Mouse (Mus musculus) hindbrain, postnatal 0 days (tissue): ENCODE results near the gene Gja1. TPM values are rescaled to one million over a fixed set of nuclear protein-coding genes. Genes with fewer than 3 reads are reported as not detected.

Experiments used
- ATAC-seq: fragments of 200-750 bp; cut with Nextera tagmentation; 2 replicates; pipeline ENCODE4 v1.8.0; 2017; ENCODE audit warnings: mild to moderate bottlenecking, moderate TSS enrichment, moderate library complexity
- DNase-seq: peaks from one replicate; pipeline ENCODE4 v3.0.0-alpha.2; 2015; ENCODE audit warnings: low spot score
- H3K27ac ChIP-seq: fragments of 300-500 bp; sonication (generic); 2 replicates; pipeline ENCODE4 v1.5.1; 2014; ENCODE audit warnings: mild to moderate bottlenecking
- H3K27me3 ChIP-seq: fragments of 300-500 bp; sonication (generic); 2 replicates; pipeline ENCODE4 v1.6.1; 2014; ENCODE audit warnings: low read length, mixed read lengths; ENCODE audit not compliant: insufficient read depth
- H3K36me3 ChIP-seq: fragments of 300-500 bp; sonication (generic); 2 replicates; pipeline ENCODE4 v1.6.1; 2014; ENCODE audit warnings: low read length, mixed read lengths; ENCODE audit not compliant: insufficient read depth
- H3K4me1 ChIP-seq: fragments of 300-500 bp; sonication (generic); 2 replicates; pipeline ENCODE4 v1.6.1; 2014; ENCODE audit warnings: antibody characterized with exemption, low read length, mixed read lengths; ENCODE audit not compliant: insufficient read depth
- H3K4me2 ChIP-seq: fragments of 300-500 bp; sonication (generic); 2 replicates; pipeline ENCODE4 v1.6.1; 2014; ENCODE audit warnings: low read depth, mild to moderate bottlenecking, low read length, moderate library complexity, mixed read lengths
- H3K4me3 ChIP-seq: fragments of 300-500 bp; sonication (generic); 2 replicates; pipeline ENCODE4 v1.5.1; 2014; ENCODE audit warnings: low read length
- H3K9ac ChIP-seq: fragments of 300-500 bp; sonication (generic); replicated peaks from 2 replicates; pipeline ENCODE4 v1.6.1; 2014; ENCODE audit warnings: mild to moderate bottlenecking, low read length, moderate library complexity, mixed read lengths
- H3K9me3 ChIP-seq: fragments of 300-500 bp; sonication (generic); 2 replicates; pipeline ENCODE4 v1.6.1; 2016; ENCODE audit warnings: low read length, mixed read lengths
- CTCF ChIP-seq: IDR thresholded peaks from 2 replicates; pipeline ENCODE4 v1.5.1; 2016; ENCODE audit warnings: antibody characterized with exemption, control low read depth, low read depth
- WGBS: fragments of 180-500 bp; shearing (Covaris S2); extraction: QIAGEN DNeasy Blood & Tissue Kit; methylation state at CpG from one replicate; pipeline ENCODE4 v1.1.7; 2014; 5-methylcytosine and 5-hydroxymethylcytosine counted together
- polyA plus RNA-seq: library from polyadenylated mRNA; unstranded; fragments of >200 nt; fragmentation: Nextera tagmentation; extraction: Ambion mirVana; gene quantifications from 2 replicates; pipeline ENCODE4 v1.2.1, GENCODE M21; 2015
- total RNA-seq: library from RNA; depleted of rRNA; stranded (reverse); fragments of >200 nt; gene quantifications from 2 replicates; pipeline ENCODE4 v1.2.3, GENCODE M21; 2014; rRNA removed

Gja1 gene
- total RNA-seq: 72.7 and 80.6 TPM in 2 replicates
- 194 and 217 TPM in 2 replicates for polyA plus RNA-seq

DNA sequence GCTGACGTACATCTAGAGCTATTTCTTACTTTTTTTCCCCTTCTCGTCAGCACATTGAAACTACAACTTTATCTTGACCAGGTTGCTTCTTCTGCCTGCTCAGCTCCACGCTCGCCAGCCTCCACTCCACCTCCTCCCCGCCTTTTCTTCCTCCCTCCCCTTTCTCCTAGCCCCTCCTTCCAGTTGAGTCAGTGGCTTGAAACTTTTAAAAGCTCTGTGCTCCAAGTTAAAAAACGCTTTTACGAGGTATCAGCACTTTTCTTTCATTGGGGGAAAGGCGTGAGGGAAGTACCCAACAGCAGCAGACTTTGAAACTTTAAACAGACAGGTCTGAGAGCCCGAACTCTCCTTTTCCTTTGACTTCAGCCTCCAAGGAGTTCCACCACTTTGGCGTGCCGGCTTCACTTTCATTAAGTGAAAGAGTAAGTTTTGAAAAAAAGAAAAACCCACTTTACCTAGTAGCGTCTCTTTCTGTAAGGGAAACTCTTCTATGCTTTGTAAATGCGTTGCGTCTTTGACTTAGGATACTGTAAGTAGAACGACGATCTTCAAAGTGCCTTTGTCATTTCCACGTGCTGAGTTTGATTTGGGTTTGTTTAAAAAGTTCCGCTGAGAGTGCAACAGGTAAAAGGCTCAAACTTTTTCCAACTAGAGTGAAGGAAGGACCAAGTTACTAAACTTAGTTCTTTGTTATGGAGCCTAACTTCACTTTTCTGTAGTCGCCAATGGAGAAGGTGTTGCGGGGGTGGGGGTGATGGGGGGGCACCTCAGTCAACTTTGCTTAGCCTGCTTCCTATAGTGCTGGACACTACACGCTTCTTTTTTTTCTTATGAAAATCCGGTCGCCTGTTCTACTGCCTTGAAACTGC is at the start of gene Gja1:
Gene Gja1 (plus strand): TSS at position 234 of the 869 bp plus-strand sequence.
- peak; percentile 40; the same call in 1 of the 2 replicates for ATAC-seq
- 1% methylated on average over 23 of the region's 23 CpGs for WGBS
- peak within 1 kb of the TSS; percentile 81 for H3K27ac ChIP-seq
- H3K4me2 ChIP-seq: peak within 1 kb of the TSS; percentile 87
- DNase-seq: peak; percentile 51
- 0 out of 2 replicates have a peak, but pooled peaks cover 6% of the 10 kb centered on the region for H3K27me3 ChIP-seq
- H3K4me1 ChIP-seq: no peaks in the 10 kb centered on the region
- no peak for TF ChIP-seq CTCF
- H3K4me3 ChIP-seq: peak within 1 kb of the TSS; percentile 62
- no peaks in the 10 kb centered on the region for H3K36me3 ChIP-seq
- H3K9me3 ChIP-seq: no peaks in the 10 kb centered on the region
- H3K9ac ChIP-seq: peak within 1 kb of the TSS; percentile 68

DNA sequence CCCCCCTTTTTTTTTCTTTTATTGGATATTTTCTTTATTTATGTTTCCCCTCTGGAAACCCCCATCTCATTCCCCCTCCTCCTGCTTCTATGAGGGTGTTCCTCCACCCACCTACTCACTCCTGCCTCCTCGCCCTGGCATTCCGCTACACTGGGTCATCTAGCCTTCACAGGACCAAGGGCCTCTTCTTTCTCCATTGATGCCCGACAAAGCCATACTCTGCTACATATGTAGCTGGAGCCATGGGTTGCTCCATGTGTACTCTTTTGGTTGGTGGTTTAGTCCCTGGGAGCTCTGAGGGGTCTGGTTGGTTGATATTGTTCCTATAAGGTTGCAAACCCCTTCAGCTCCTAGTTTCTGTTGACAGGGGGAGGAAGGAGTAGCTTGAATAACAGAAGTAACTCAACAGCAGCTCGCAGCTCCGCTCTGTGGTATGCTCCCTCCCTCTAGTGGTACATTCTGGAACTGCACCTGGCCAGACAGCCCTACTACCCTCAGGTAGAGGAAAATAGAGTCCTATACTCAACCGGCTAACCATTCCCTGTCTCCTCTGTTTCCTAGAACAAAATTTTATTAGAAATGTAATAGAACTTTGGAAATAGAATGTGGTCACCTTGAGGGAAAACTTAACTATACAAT is 38.2 kb upstream of the Gja1 start:
- no peak overlapping the region for H3K4me3 ChIP-seq
- H3K9ac ChIP-seq: no peak overlapping the region
- peak; percentile 95 for TF ChIP-seq CTCF
- H3K27me3 ChIP-seq: no peaks in the 10 kb centered on the region
- ATAC-seq (peak; percentile 80), DNase-seq (peak; percentile 84)
- no peak overlapping the region for H3K4me2 ChIP-seq
- H3K27ac ChIP-seq: no peak overlapping the region
- no peaks in the 10 kb centered on the region for H3K4me1 ChIP-seq
- H3K9me3 ChIP-seq: no peaks in the 10 kb centered on the region
- no peaks in the 10 kb centered on the region for H3K36me3 ChIP-seq
- WGBS: 59% methylated on average over 6 of the region's 6 CpGs

DNA sequence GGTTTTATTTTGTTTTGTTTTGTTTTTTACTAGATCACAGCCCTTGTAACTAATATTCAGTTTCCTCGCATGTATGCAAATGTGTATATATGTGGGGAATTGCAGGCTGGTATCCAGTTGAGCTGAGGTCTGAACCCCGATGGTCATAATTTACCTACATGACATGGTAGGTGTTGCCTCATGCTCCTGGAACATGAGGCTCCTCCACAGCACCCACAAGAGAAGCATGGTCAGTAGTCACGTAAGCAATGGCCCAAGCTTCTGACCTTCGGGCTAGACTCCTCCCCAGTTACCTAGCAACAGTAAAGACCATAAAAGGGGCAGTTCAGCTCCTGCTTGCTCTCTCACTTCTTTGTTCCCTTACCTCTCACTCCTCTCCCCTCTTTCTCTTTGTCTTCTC is 16.7 kb upstream of the Gja1 start:
- Histone ChIP-seq H3K27ac (no peak overlapping the region), H3K4me3 (no peak overlapping the region), H3K9ac (no peak overlapping the region), H3K27me3 (no peaks in the 10 kb centered on the region), H3K4me2 (no peak overlapping the region), H3K4me1 (no peaks in the 10 kb centered on the region), H3K36me3 (no peaks in the 10 kb centered on the region), H3K9me3 (no peaks in the 10 kb centered on the region)
- WGBS: 72% methylated on average over 4 of the region's 4 CpGs
- DNase-seq (no peak), ATAC-seq (no peak)
- no peak for TF ChIP-seq CTCF

DNA sequence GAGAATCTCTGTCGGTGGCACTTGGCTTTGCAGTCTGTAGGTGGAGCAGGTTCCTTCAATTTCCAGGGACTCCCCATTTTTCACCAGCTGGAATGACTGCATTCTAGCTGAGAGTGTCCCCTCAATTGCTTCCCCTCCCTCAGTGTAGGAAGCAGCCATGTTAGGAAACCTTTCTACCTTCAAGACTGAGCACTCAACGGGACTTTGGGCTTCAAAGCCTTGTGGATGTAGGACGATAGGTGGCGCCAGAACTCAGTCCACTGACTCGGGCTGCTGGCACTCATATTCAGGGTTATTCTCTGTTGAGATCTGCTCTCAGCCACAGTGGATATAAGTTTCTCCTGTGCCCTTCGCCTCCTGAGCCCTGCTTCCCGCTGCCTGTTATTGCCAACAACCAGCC is 8.1 kb upstream of the Gja1 start:
- ATAC-seq: peak; percentile 69; the same call in 1 of the 2 replicates
- peak; percentile 84 for TF ChIP-seq CTCF
- no peaks in the 10 kb centered on the region for H3K36me3 ChIP-seq
- no peak overlapping the region for H3K4me2 ChIP-seq
- H3K27me3 ChIP-seq: no peaks in the 10 kb centered on the region
- no peaks in the 10 kb centered on the region for H3K9me3 ChIP-seq
- no peak overlapping the region for H3K9ac ChIP-seq
- H3K4me3 ChIP-seq: no peak overlapping the region
- no peak overlapping the region for H3K27ac ChIP-seq
- peak; percentile 79 for DNase-seq
- H3K4me1 ChIP-seq: no peaks in the 10 kb centered on the region
- 28% methylated on average over 7 of the region's 7 CpGs for WGBS

DNA sequence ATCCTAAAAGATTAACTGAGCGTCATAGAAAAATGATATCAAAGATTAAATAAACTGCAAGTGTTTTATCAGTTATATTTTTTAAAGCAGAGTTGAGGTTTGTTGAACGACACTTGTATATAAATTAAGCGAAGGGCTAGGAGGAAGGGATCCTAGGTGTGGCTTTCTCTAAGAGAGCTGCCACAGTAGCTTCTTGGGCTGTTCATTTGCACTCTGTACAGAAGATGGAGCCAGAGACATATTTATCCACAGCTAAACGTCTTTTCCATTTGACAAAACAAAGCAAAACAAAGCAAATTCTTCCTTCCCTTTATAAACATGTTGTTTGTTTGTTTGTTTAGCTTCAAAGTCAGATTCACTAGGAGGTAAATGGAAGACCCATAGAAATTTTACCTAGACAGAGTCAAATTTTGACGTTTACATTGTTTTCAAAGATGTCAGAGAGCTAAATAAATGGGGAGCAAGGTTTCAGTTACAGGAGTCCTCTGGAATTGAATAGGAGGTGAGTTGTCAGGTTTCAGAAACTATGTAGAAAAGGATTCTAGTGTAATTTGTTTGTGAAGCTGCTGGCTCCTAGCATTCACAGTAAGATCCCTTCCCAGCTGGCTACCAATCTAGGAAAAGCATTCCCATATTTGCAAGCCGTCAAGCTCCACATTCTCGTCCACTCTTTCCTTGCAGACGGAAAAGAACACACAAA is 4.0 kb upstream of the Gja1 start:
- Histone ChIP-seq H3K27me3 (0 out of 2 replicates have a peak, but pooled peaks cover 6% of the 10 kb centered on the region), H3K27ac (no peak overlapping the region), H3K9me3 (no peaks in the 10 kb centered on the region), H3K4me3 (no peak overlapping the region; the same call in 1 of the 2 replicates), H3K36me3 (no peaks in the 10 kb centered on the region), H3K9ac (no peak overlapping the region), H3K4me2 (peak overlapping the region; percentile 38), H3K4me1 (no peaks in the 10 kb centered on the region)
- ATAC-seq (peak; percentile 79; the same call in 1 of the 2 replicates), DNase-seq (peak; percentile 80)
- peak; percentile 80 for TF ChIP-seq CTCF
- WGBS: 30% methylated on average over 8 of the region's 8 CpGs

DNA sequence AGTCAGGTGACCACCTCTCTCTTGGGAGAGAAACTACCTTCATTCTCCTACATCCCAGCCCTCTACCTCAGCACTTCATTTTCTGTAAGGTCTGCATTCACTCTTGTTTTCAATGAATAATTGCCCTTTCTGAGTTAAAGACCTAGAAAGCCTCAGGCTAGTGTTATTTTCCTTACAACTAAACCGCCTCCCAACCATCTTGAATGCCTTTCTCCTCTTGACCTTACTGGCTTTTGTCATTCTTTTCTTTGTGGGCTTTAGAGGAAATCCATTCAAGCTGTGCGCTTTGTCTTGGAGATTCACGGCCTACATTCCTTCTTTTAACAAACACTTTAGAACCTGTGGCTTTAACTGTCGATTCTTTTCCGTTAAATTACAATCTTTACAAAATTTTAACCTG is 3.0 kb upstream of the Gja1 start:
- Histone ChIP-seq H3K27ac (no peak overlapping the region), H3K4me2 (no peak overlapping the region), H3K4me1 (no peaks in the 10 kb centered on the region), H3K27me3 (0 out of 2 replicates have a peak, but pooled peaks cover 6% of the 10 kb centered on the region), H3K36me3 (no peaks in the 10 kb centered on the region), H3K9ac (no peak overlapping the region), H3K4me3 (no peak overlapping the region), H3K9me3 (no peaks in the 10 kb centered on the region)
- ATAC-seq (no peak), DNase-seq (no peak)
- no peak for TF ChIP-seq CTCF
- 38% methylated on average over 5 of the region's 5 CpGs for WGBS
